Mouse (Mus musculus) mouse embryonic stem cell (cell line): ENCODE results near the gene E030018B13Rik.

Experiments used
- in situ Hi-C, 2 experiments: fragments of 300-500 bp; cut with MboI; formaldehyde crosslinking; loops; 1 replicate in 1 of 2; 3 replicates in 1 of 2; pipeline ENCODE4 v1.14.3; 2019 to 2020; ENCODE audit warnings: low sequenced_read_pairs in 2 of 2, low pct_unique_long_range_greater_than_20kb in 1 of 2, mixed read lengths in 1 of 2; ENCODE audit not compliant: unreplicated experiment in 1 of 2

The E030018B13Rik gene

DNA sequence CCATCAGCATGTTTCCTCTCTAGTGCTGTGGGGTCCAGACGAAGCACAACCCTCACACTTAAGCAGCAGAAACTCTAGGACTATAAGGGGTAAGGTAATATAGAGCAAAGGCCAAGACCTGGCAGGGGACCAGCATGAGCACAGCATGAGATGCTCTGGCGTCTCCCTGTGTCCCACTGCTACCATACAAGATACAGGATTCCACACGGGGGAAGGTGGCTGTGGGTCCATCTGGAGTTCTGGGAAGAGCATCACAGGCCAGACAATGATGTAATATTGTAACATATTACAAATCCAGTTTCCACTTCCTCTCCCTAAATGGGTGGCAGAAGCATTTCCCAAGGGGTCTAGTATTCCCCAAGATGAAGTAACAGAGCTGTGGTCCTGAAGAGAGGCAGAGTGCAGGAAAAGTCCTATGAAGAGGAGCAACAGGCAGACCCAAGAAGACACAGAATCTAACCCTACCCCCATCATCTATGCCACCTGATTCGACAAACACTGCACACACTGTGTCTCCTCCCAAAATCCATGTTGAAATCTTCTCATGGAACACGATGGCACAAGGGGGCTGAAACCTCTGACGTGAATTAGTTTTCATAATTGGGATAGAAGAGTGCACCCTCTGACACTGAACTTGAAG, at the start of gene E030018B13Rik:
E030018B13Rik (plus strand) TSS at position 590 of the 640 bp plus-strand sequence.
- in situ Hi-C loops, result no loop called here

- in situ Hi-C loops, result loop anchor here in 1 of 2 experiments (25.0 kb wide), 1 partner anchor 294 kb away; the partner anchor contains the start of gene Trpm1
Measured at GRCm38 (mm10) chr7:63868356-63868918, 48.2 kb upstream of the E030018B13Rik start.

GRCm38 (mm10) chr7:63871698-63872097, 45.0 kb upstream of the E030018B13Rik start:
- in situ Hi-C loops, result loop anchor here in 1 of 2 experiments (25.0 kb wide), 1 partner anchor 291 kb away; the partner anchor contains the start of gene Trpm1

DNA sequence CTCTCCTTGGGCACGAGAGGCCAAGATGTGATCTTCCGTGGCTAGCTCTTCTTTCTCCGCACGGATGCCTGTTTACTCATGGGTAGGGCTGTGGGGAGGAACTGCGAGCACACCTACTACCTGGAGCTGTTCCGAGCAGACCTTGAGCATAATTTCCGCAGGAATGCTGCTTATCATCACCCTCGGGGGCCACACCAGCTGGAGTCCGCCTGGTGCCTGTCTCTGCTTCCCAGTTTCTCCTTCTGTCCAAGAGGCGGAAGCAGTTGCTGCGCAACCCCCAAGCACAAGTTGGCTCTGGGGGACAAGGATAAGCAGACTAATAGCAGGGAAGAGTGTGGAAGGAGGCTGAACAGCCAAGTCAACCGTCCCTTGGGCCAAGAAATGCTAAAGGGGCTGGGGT, 42.8 kb upstream of the E030018B13Rik start:
- in situ Hi-C loops, result loop anchor here in 1 of 2 experiments (25.0 kb wide), 1 partner anchor 288 kb away; the partner anchor contains the start of gene Trpm1

- in situ Hi-C loops, result no loop called here
Measured at GRCm38 (mm10) chr7:63875686-63876085, 41.0 kb upstream of the E030018B13Rik start.

- in situ Hi-C loops, result no loop called here
Measured at GRCm38 (mm10) chr7:63876640-63877039, 40.0 kb upstream of the E030018B13Rik start.

DNA sequence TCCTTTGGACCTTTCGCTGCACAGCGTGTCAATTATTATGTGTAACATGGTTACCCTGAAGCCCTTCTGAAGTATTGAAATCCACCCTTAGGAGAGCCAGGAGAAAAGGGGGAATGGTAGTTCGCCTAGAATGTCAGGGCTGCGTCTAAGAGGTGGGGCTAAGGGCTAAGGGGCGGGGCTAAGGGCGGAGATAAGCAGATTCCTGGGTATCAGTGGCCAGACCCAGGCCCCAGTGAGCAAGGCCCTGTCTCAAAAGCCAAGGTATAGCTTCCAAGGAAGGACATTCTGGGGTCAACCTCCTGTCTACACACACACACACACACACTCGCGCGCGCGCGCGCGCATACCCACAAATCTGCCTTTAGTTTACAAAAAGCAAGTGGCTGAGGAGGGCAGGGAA, 39.0 kb upstream of the E030018B13Rik start:
- in situ Hi-C loops, result no loop called here

- in situ Hi-C loops, result no loop called here
Measured at GRCm38 (mm10) chr7:63879583-63879982, 37.1 kb upstream of the E030018B13Rik start.

DNA sequence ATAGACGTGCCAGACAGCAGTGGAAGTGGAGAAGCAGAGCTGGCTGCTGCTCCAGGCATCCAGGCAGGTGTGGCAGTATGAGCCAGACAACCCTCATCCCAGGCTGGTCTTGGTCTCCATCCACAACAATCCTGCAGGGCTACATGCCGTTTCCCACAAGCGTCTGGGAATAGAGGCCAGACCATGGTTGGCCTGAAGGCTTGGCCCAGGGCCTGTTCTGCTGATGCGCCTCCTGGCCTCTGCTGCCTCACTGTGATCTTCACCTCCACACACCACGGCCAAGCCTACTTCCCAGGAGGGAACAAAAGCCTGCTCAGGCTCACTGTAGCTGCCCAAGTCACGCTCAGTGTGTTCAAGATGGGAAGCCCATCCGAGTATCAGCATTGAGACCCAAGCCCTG, 33.9 kb upstream of the E030018B13Rik start:
- in situ Hi-C loops, result no loop called here

GRCm38 (mm10) chr7:63885025-63885424, 31.6 kb upstream of the E030018B13Rik start:
- in situ Hi-C loops, result no loop called here

GRCm38 (mm10) chr7:63887034-63887551, 29.6 kb upstream of the E030018B13Rik start:
- in situ Hi-C loops, result no loop called here

- in situ Hi-C loops, result no loop called here
Measured at GRCm38 (mm10) chr7:63887602-63888123, 29.0 kb upstream of the E030018B13Rik start.

DNA sequence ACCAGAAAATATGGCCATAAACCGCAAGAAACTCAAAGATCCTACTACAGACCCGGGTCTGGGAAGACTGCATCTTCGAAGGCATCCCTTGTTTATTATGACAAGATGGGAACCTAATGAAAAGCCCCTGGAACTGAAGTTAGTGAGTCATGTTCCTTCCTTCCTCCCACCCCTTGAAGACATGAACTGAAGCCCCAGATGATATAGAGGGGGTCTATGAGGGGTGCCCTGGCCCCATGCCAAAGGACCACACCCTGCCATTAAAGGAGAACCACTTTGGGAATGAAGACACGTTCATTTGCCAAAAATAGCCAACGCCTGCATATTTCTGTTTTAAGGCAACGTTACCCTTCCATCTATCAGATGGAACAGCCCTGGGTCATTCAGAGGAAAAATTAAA, 28.0 kb upstream of the E030018B13Rik start:
- in situ Hi-C loops, result no loop called here

DNA sequence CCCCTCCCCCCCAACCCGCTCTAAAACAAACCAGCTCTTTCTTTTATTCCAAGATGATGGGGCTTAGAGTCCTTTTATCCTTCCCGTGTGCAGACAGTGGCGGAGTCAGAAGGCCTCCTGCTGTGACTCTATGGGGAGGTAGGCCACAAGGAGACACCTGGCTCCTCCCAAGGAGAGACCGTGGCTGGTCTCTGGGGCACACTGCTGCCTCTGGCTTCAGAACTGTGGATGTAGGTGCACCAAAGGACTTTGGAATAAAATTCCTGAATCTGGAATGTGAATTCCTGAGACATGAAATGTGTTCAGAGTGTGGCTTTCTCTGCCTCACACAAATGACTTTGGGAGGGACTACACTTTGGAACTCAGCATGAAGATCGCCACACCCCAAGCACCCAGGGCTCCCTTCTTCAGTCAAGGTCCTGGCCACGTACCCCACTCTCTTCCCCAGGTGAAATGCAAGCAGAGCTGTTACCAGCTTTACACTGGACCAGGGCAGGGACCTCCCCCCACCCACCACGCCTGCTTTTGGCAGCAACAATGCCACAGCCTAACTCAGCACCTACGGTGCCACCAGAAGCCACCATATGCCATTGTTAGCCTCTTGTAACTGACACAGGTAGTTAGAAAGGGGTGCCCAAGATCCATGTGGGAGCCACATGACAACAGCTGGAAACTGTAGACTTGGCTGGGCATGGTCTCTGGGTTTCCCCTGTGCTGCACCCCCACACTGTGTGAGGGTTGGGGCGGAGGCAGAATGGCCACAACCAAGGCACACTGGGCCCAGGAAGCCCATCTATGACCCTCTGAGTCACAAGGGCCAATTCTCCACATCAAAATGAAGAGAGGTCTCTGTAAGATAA, 27.3 kb upstream of the E030018B13Rik start:
- in situ Hi-C loops, result no loop called here

GRCm38 (mm10) chr7:63891488-63892075, 25.1 kb upstream of the E030018B13Rik start:
- in situ Hi-C loops, result no loop called here

DNA sequence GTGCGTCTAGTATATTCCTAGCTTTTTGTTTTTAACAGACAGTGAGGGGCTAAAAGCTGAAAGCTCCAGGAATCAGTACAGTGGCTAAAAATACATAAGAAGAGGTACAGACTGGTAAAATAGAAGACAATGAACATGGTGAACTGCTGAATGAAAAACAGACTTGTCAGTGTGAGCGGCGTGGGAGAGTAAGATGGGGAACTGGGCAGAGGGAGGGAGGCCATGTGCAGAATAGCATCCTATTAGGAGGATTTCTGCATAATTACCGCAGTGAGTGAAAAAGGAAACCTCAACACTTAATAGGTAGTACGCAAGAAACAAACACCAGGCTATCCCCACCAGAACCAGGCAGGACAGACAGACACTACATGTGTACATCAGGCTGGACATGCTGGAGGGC, 23.5 kb upstream of the E030018B13Rik start:
- in situ Hi-C loops, result no loop called here

DNA sequence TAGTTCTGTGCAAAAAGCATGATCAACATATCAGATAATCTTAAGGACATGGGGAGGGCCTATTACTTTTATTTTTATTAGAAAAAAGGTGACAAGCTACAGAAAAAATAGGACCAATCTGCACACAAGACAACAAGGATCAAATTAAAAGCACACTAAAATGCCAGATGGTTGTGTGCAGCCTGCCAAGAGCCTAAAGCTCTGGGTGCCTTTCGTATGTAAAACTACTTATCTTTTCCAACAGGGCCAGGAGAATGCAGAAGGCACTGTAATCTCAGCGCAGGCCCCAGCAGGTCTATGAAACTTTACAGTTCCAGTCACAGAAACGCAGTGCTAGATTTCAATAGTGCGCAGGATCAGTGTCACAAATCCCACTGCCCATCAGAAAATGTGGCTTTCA, 22.9 kb upstream of the E030018B13Rik start:
- in situ Hi-C loops, result no loop called here

DNA sequence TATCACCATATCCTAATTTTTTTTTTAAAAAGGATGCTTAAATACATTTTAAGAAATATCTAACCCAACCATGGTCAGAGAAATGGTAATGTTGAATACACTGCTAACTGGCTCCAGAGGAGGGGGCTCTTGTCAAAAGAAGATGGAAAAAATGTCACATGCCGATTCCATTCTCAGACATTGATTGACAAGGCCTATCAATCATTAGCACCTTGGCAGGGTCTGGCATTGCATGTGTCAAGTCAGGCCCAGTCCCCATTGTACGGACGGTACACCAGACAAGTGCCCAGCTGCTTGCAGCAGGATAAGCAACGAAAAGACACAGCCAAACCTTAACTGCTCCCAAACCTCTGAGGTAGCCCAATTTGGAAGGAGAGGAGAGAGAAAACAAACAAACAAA, 22.0 kb upstream of the E030018B13Rik start:
- in situ Hi-C loops, result no loop called here
